Mouse (Mus musculus): ENCODE data around the gene Kansl1.

The Kansl1 gene

GRCm38 (mm10) chr11:104361790-104362189 is 106.9 kb downstream of the Kansl1 start:
- peak in 1 of 2 experiments; percentile 19 for DNase-seq

- peak in 1 of 2 experiments; percentile 33 for DNase-seq
These were observed 121.7 kb downstream of the Kansl1 start for GRCm38 (mm10) chr11:104346931-104347330.

GRCm38 (mm10) chr11:104334946-104335345 is 133.7 kb downstream of the Kansl1 start:
- DNase-seq = no peak

GRCm38 (mm10) chr11:104334115-104334514 is 134.5 kb downstream of the Kansl1 start:
- DNase-seq = no peak

GRCm38 (mm10) chr11:104332105-104332504 is 136.6 kb downstream of the Kansl1 start:
- DNase-seq = no peak

GRCm38 (mm10) chr11:104331208-104331607 is 137.5 kb downstream of the Kansl1 start:
- DNase-seq = no peak

- DNase-seq = no peak
These were observed 138.5 kb downstream of the Kansl1 start for GRCm38 (mm10) chr11:104330151-104330550.

- no peak for DNase-seq
These were observed 139.3 kb downstream of the Kansl1 start for GRCm38 (mm10) chr11:104329185-104329926.

GRCm38 (mm10) chr11:104327946-104328345 is 140.7 kb downstream of the Kansl1 start:
- no peak for DNase-seq

- DNase-seq = no peak
These were observed 141.2 kb downstream of the Kansl1 start for GRCm38 (mm10) chr11:104327462-104327861.

GRCm38 (mm10) chr11:104322142-104322541 is 146.5 kb downstream of the Kansl1 start:
- no peak for DNase-seq

- DNase-seq = no peak
These were observed 148.2 kb downstream of the Kansl1 start for GRCm38 (mm10) chr11:104320511-104320910.

GRCm38 (mm10) chr11:104318940-104319781 is 149.5 kb downstream of the Kansl1 start:
- peak; percentile 33 to 58 for DNase-seq

- no peak for DNase-seq
These were observed 151.0 kb downstream of the Kansl1 start for GRCm38 (mm10) chr11:104317631-104318030.

- peak; percentile 46 to 73 for DNase-seq
These were observed 151.8 kb downstream of the Kansl1 start for GRCm38 (mm10) chr11:104316685-104317400.

- peak; percentile 70 to 85 for DNase-seq
These were observed 153.0 kb downstream of the Kansl1 start for GRCm38 (mm10) chr11:104315703-104316102.

GRCm38 (mm10) chr11:104311643-104312042 is 157.0 kb downstream of the Kansl1 start:
- no peak for DNase-seq

- peak in 1 of 2 experiments; percentile 33 for DNase-seq
These were observed 158.3 kb downstream of the Kansl1 start for GRCm38 (mm10) chr11:104310226-104310887.

GRCm38 (mm10) chr11:104309377-104310225 is 159.1 kb downstream of the Kansl1 start:
- DNase-seq = no peak

GRCm38 (mm10) chr11:104307136-104307535 is 161.5 kb downstream of the Kansl1 start:
- DNase-seq = peak in 1 of 2 experiments; percentile 53

GRCm38 (mm10) chr11:104306483-104306882 is 162.2 kb downstream of the Kansl1 start:
- no peak for DNase-seq

- DNase-seq = no peak
These were observed 162.9 kb downstream of the Kansl1 start for GRCm38 (mm10) chr11:104305711-104306110.

Data from lung, postnatal 4 days (tissue).